Mouse (Mus musculus) right cerebral cortex, postnatal 36 days (tissue): ENCODE measurements around the gene Rsbn1l.
"Not testable (repeated sequence)": the region's sequence is repeated elsewhere in the genome, so short reads cannot be mapped to it uniquely, and the experiment has no call there.

ENCODE experiments used
- DNase-seq, 2 experiments: peaks; one replicate each; pipeline ENCODE4 v3.0.0; 2022; ENCODE audit warnings: low spot score in 2 of 2, mixed read lengths in 1 of 2

Rsbn1l gene

GRCm38 (mm10) chr5:20950516-20950854 lies 5.7 kb downstream of the Rsbn1l start:
- no peak for DNase-seq

GRCm38 (mm10) chr5:20950093-20950492 lies 6.1 kb downstream of the Rsbn1l start:
- no peak for DNase-seq

GRCm38 (mm10) chr5:20946906-20947305 lies 9.3 kb downstream of the Rsbn1l start:
- no peak for DNase-seq

- no peak for DNase-seq
Measured at GRCm38 (mm10) chr5:20944961-20945748, 11.0 kb downstream of the Rsbn1l start.

GRCm38 (mm10) chr5:20943791-20944190 lies 12.4 kb downstream of the Rsbn1l start:
- not testable (repeated sequence) for DNase-seq

- no peak for DNase-seq
Measured at GRCm38 (mm10) chr5:20942523-20942922, 13.7 kb downstream of the Rsbn1l start.

- no peak for DNase-seq
Measured at GRCm38 (mm10) chr5:20941205-20941604, 15.0 kb downstream of the Rsbn1l start.

GRCm38 (mm10) chr5:20940696-20941095 lies 15.5 kb downstream of the Rsbn1l start:
- no peak for DNase-seq

- DNase-seq = no peak
Measured at GRCm38 (mm10) chr5:20940040-20940571, 16.1 kb downstream of the Rsbn1l start.

- DNase-seq = no peak
Measured at GRCm38 (mm10) chr5:20938523-20938922, 17.7 kb downstream of the Rsbn1l start.

GRCm38 (mm10) chr5:20935934-20936333 lies 20.3 kb downstream of the Rsbn1l start:
- no peak for DNase-seq

GRCm38 (mm10) chr5:20932585-20932984 lies 23.6 kb downstream of the Rsbn1l start:
- no peak for DNase-seq

- DNase-seq = no peak
Measured at GRCm38 (mm10) chr5:20931300-20931699, 24.9 kb downstream of the Rsbn1l start.

GRCm38 (mm10) chr5:20930430-20930829 lies 25.8 kb downstream of the Rsbn1l start:
- DNase-seq = no peak

GRCm38 (mm10) chr5:20929669-20930151 lies 26.5 kb downstream of the Rsbn1l start:
- DNase-seq = no peak

- DNase-seq = no peak
Measured at GRCm38 (mm10) chr5:20925451-20925850, 30.7 kb downstream of the Rsbn1l start.

GRCm38 (mm10) chr5:20924608-20925007 lies 31.6 kb downstream of the Rsbn1l start:
- no peak for DNase-seq

GRCm38 (mm10) chr5:20919566-20919965 lies 36.6 kb downstream of the Rsbn1l start:
- no peak for DNase-seq

GRCm38 (mm10) chr5:20918967-20919366 lies 37.2 kb downstream of the Rsbn1l start:
- no peak for DNase-seq

- DNase-seq = peak; percentile 41 to 45
Measured at GRCm38 (mm10) chr5:20913372-20914275, 42.6 kb downstream of the Rsbn1l start.

GRCm38 (mm10) chr5:20911741-20912140 lies 44.5 kb downstream of the Rsbn1l start:
- DNase-seq = no peak

GRCm38 (mm10) chr5:20906191-20906590 lies 50.0 kb downstream of the Rsbn1l start:
- DNase-seq = no peak
